Mouse (Mus musculus): ENCODE results near the gene Ripk1.
"Not testable (repeated sequence)": the region's sequence is repeated elsewhere in the genome, so short reads cannot be mapped to it uniquely, and the experiment has no call there.

Ripk1 gene

GRCm38 (mm10) chr13:34038056-34038432 is 35.9 kb downstream of the Ripk1 start:
- no peak for DNase-seq (ENCODE audit: low spot score)

GRCm38 (mm10) chr13:34038901-34039341 is 36.8 kb downstream of the Ripk1 start:
- DNase-seq (ENCODE audit: low spot score): no peak

- no peak for DNase-seq (ENCODE audit: low spot score)
These were observed 37.9 kb downstream of the Ripk1 start for GRCm38 (mm10) chr13:34040091-34040490.

- no peak for DNase-seq (ENCODE audit: low spot score)
These were observed 41.7 kb downstream of the Ripk1 start for GRCm38 (mm10) chr13:34043716-34044393.

DNA sequence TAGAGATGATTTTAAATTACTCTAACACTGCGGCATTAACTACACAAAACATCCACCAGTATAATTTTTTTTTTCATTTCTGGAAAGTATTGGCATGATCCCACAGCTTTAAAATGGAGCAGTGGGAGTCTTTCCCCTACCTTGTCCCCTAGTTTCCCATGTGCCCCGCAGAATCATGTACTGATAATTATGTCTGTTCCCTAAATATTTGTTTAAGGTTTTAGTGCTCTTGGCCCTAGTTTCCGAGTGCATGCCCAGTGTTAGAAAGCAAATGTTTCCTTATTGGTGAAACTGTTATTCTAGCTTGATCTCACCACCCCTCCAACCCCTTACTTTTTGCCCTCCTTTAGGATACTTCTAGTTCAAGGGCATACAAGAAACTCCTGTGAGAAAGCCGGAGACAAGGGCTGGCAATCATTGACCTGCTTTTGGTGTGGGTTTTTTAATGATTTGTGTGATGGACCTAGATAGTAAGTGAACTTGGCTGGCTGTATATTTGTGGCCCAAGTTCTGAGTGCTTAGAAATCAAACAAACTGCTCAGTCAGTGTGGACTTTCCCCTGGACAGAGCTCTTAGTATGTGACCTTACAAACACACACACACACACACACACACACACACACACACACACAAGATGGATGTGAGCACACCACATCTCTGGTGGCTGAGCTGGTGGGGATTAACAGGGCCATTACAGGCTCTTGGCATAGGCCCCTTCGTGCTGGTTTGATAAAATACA is 43.5 kb downstream of the Ripk1 start:
- no peak for DNase-seq (ENCODE audit: low spot score)

DNA sequence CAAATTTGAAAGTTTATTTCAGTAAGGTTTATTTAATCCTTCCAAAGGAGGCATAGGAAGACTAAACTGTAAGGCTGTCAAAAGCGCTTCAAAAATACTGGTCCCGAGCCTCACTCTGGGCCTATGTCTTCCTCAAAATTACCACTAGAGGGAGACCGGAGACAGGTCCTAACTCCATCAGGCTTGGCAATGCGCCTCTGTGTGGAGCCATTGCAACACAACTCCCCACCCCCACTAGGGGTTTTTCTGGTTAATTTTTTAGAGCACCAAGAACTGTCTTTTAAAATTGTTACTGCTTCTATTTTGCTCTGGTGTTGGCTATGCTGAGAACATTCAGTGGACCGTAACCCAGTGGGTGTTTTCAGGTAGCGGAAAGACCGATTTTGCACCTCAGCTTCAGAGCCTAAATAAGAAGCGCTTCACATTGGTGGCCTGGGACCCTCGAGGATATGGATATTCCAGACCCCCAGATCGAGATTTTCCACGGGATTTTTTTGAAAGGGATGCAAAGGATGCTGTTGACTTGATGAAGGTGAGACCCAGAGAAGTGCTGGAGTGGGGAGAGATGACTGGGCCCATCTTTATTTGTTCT is 44.4 kb downstream of the Ripk1 start:
- DNase-seq (ENCODE audit: low spot score): peak; percentile 88

DNA sequence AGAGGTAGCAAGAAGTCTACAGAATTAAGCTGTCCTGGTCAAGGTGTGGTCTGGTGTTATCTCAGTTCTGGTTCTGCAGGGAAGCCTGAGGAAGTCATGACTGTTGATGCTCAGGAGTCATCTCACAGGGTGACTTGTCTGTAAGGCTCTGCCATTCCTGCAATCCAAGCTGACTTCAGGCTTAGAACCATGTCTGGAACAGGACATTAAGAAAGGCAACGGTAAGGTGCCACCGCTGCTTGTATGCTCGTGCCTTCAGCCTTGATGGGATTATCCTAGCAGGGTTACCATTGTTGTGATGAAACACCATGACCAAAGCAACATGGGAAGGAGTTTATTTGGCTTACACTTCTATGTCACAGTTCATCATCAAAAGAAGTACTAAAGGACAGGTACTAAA is 45.4 kb downstream of the Ripk1 start:
- DNase-seq (ENCODE audit: low spot score): no peak

GRCm38 (mm10) chr13:34050479-34050878 is 48.3 kb downstream of the Ripk1 start:
- no peak for DNase-seq (ENCODE audit: low spot score)

DNA sequence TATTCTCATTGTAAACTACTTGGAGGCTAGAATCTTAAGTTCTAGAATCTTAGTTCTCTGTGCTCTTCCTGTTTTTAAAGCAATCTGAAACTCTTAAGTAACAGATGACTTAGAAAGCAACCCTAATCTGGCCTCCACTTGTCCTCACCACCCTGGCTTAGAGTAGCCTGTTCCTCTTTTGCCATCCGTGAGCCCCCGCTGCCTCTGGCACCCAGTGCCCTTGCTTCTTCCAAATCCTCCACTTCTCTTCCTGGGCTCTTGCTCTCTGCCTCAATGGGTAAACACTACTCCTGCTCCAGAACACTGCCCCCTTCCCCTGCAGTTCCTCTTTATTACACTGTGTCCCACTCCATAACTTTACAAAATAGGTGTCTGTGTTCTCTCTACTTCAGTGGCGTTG is 49.5 kb downstream of the Ripk1 start:
- no peak for DNase-seq (ENCODE audit: low spot score)

DNA sequence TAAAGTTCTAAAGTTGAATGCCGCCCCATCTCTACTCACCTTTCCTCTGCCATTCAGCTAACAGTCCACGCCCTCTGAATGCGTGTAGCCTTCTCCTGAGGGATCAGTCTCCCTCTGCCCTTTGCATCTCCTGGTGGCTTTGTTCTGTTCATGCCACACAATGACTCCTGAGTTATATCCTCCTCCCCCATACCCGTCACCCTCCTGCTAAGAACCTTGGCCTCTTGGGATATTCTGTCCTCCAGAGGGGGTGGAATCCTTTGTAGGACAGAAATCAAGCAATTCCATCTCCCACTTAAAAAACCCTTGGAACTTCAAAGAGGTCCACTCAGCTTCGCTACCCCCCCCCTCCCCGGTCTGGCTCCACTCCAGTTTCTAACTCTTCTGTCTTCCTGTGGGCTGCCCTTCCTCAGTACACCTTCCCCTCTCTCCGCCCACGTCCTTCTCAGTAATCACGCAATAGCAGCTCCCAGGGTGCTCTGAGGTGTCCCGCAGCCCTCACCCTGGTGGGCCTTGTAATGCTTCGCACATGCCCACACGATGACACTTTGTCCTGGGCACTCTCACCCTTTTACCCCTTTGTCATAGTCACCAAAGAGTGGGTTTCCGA is 51.6 kb downstream of the Ripk1 start:
- no peak for DNase-seq (ENCODE audit: low spot score)

- no peak for DNase-seq (ENCODE audit: low spot score)
These were observed 52.2 kb downstream of the Ripk1 start for GRCm38 (mm10) chr13:34054391-34054790.

DNA sequence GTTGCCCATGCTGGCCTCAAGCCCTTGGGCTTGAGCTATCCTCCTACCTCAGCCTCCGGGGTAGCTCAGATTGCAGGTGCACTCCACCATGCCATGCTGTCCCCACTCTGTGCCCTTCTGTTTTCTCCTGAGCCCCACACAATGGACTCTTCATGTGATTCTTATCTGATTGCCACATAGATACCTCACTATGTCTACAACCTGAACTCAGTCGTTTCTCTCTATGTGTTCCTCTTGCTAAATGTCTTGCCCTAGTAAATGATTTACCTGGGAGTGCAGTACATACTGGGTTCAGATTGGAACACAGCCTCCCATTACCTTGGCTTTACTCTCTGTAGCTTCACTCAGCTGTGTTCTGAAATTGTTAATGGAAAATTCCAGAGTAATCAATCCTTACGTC is 52.8 kb downstream of the Ripk1 start:
- no peak for DNase-seq (ENCODE audit: low spot score)

GRCm38 (mm10) chr13:34057252-34057651 is 55.1 kb downstream of the Ripk1 start:
- DNase-seq (ENCODE audit: low spot score): peak; percentile 14

GRCm38 (mm10) chr13:34060061-34060460 is 57.9 kb downstream of the Ripk1 start:
- DNase-seq (ENCODE audit: low spot score): no peak

DNA sequence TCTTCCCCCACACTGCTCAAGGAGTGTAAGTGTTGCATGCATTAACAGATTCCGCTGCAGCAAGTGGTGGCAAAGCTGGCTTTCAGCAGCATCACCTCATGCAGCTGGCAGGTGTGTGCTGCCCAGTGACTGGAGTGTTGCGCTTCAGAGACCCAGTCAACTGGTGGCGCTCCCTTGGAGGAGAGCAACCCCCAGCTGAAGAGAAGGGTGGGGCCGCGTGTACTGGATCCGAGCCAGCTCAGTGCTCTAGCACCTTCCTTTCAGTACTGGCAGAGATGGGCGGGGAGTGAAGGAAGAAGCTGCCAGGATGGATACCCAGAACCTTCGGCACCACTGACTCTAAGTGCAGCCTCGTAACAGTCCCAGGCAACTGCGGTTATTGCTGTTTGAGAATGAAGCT is 60.3 kb downstream of the Ripk1 start:
- DNase-seq (ENCODE audit: low spot score): no peak

GRCm38 (mm10) chr13:34066351-34066750 is 64.2 kb downstream of the Ripk1 start:
- no peak for DNase-seq (ENCODE audit: low spot score)

- peak; percentile 66 for DNase-seq (ENCODE audit: low spot score)
These were observed 68.1 kb downstream of the Ripk1 start for GRCm38 (mm10) chr13:34070296-34070695.

- DNase-seq (ENCODE audit: low spot score): no peak
These were observed 69.7 kb downstream of the Ripk1 start for GRCm38 (mm10) chr13:34071836-34072235.

DNA sequence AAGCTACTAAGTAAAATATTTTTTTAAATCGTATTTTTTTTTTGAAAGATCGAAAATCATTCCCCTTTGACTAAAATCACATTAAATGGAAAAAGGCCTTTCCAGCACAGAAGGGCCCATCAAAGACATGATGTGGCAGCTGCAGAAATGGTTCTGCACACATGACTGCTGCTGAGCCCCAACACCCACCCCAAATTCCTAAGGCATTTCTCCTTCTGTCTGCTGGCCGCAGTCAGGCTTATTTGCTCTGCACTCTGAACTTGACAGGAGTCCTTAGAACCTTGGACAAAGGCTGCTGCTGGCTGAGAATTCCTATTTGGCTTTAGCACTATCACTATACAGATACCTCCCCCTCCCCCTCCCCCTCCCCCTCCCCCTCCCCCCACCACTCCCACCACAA is 70.7 kb downstream of the Ripk1 start:
- DNase-seq (ENCODE audit: low spot score): peak; percentile 47

DNA sequence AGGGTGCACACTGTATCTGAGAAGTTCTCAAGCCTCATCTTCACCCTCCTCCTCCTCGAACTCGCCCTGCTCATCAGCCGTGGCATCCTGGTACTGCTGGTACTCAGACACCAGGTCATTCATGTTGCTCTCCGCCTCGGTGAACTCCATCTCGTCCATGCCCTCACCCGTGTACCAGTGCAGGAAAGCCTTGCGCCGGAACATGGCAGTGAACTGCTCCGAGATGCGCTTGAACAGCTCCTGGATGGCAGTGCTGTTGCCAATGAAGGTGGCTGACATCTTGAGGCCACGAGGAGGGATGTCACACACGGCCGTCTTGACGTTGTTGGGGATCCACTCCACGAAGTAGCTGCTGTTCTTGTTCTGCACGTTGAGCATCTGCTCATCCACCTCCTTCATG is 72.3 kb downstream of the Ripk1 start:
- not testable (repeated sequence) for DNase-seq (ENCODE audit: low spot score)

DNA sequence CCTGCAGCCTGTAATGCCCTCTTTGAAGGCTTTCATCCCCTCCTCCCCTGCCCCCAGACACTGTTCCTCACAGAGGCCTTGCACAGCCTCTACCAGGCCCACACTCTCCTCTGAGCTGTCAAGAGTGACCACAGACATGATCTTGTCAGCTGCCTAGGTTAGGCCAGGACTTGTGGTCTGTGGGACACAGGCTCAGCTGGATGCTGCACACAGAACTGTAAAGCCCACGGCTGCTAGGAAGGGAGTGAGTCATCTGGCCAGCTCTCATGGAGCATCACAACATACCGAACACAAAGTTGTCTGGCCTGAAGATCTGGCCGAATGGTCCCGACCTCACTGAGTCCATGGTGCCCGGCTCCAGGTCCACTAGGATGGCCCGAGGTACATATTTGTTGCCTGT is 73.7 kb downstream of the Ripk1 start:
- not testable (repeated sequence) for DNase-seq (ENCODE audit: low spot score)

DNA sequence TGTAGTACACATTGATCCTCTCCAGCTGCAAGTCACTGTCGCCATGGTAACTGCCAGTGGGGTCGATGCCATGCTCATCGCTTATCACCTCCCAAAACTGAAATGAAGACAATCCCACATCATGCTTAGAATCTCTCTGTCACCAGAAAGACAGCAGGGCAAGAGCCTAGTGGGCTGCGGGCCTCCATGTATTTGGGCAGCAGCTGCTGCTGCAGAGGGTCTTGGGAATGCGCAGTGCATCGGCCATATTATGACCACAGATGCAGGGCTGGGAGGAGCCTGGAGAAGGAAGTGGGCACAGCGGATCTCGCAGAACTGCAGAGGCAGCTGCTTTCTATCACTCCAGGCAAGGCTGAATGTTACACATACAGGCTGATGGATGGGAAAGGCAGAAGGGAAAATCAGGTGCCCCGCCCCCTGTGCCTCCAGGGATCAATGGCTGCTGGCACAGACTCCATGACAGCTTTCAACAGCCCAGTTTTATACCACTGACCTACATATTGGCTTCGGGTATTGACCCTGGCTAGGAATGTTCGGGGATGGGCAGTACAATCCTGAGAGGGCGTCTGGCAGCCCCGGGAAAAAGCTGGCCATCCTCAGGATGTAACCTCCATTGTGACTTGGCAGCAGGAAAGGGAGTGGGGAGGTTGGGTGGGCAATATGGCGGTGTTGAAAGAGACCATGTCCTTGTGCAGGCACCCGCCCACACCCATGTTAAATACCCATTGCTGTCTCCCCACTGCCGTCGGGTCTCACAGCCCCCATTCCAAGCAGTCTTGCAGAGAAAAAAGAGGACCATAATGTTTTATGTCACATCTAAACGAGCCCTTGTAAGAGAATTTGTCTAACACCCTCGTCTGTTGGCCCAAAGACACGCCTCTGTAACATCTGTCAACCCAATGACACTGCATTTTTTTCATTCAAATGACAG is 74.7 kb downstream of the Ripk1 start:
- peak; percentile 56 for DNase-seq (ENCODE audit: low spot score)
